Mouse (Mus musculus) MN1 (cell line): ENCODE results near the gene Tmem274.

ENCODE experiments used
- DNase-seq: peaks from one replicate; pipeline ENCODE4 v3.0.0-alpha.2; 2016; ENCODE audit warnings: low spot score

Gene Tmem274

DNA sequence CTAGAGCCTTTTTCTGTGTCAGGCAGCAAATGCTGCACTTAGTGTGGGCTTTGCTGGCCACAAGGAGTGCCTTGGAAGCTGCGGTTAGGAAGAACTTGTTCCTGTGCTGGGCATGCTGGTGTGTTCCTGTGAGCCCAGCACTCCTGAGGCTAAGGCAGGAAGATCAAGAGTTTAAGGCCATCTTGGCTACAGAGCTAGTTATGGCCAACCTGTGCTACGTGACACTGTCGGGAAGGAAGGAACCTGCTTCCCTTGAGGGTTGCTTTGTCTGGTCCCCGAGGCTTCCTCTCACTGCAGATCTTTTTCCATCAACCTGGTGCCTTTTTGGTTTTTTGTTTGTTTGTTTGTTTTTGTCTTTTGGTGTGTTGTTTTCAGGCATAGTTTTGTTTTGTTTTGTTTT lies 48.0 kb downstream of the Tmem274 start:
- no peak for DNase-seq

- no peak for DNase-seq
Measured at GRCm38 (mm10) chr4:149525811-149526210, 48.6 kb downstream of the Tmem274 start.

GRCm38 (mm10) chr4:149526330-149526729 lies 49.2 kb downstream of the Tmem274 start:
- no peak for DNase-seq

- DNase-seq: peak; percentile 26
Measured at GRCm38 (mm10) chr4:149527621-149528354, 50.6 kb downstream of the Tmem274 start.

GRCm38 (mm10) chr4:149529691-149530090 lies 52.5 kb downstream of the Tmem274 start:
- no peak for DNase-seq
